Mouse (Mus musculus) CH12.LX (cell line): ENCODE data around the gene Exd1. TPM values are rescaled to one million over a fixed set of nuclear protein-coding genes. Genes with fewer than 3 reads are reported as not detected.

Experiments
- DNase-seq: peaks from one replicate; pipeline ENCODE4 v3.0.0-alpha.2; 2013; ENCODE audit errors: extremely low read depth
- H3K27ac ChIP-seq: 2 replicates; pipeline ENCODE4 v1.5.1; 2012; ENCODE audit warnings: low read depth, mild to moderate bottlenecking, control low read depth, moderate library complexity; ENCODE audit not compliant: insufficient read depth
- H3K27me3 ChIP-seq: replicated peaks from 2 replicates; pipeline ENCODE3; 2012; ENCODE audit warnings: inconsistent platforms
- H3K36me3 ChIP-seq, 2 experiments: replicated peaks in 1 of 2; 2 replicates each; pipeline versions ENCODE3 to v1.6.1; 2012; ENCODE audit warnings: inconsistent platforms in 1 of 2, low read length in 1 of 2, mild to moderate bottlenecking in 1 of 2, mixed read lengths in 1 of 2, moderate library complexity in 1 of 2; ENCODE audit not compliant: control insufficient read depth in 1 of 2, insufficient read depth in 1 of 2
- H3K4me1 ChIP-seq, 2 experiments: 2 replicates each; pipeline ENCODE4 v1.6.1; 2012; ENCODE audit warnings: inconsistent platforms in 1 of 2, moderate library complexity in 1 of 2; ENCODE audit not compliant: insufficient read depth in 2 of 2, control insufficient read depth in 1 of 2
- H3K4me2 ChIP-seq: 2 replicates; pipeline ENCODE4 v1.6.1; 2012; ENCODE audit warnings: low read depth, mild to moderate bottlenecking, control low read depth; ENCODE audit not compliant: poor library complexity, insufficient read depth, severe bottlenecking
- H3K4me3 ChIP-seq, 3 experiments: fragments of 150-350 bp in 1 of 3; sonication (generic) in 1 of 3; replicated peaks in 1 of 3; 2 replicates each; pipeline versions ENCODE3 to v1.5.1; 2011 to 2012; ENCODE audit warnings: low read depth in 2 of 3, low read length in 2 of 3, mild to moderate bottlenecking in 2 of 3, moderate library complexity in 2 of 3, control low read depth in 1 of 3, improper control_type of control experiment in 1 of 3, inconsistent platforms in 1 of 3, mixed read lengths in 1 of 3; ENCODE audit not compliant: poor library complexity in 1 of 3
- H3K79me2 ChIP-seq: replicated peaks from 2 replicates; pipeline ENCODE4 v1.6.1; 2012; ENCODE audit warnings: mild to moderate bottlenecking, moderate library complexity; ENCODE audit not compliant: control insufficient read depth, poor library complexity, insufficient read depth, severe bottlenecking; ENCODE audit errors: extremely low read depth
- H3K9ac ChIP-seq: 2 replicates; pipeline ENCODE4 v1.6.1; 2012; ENCODE audit warnings: low read depth, mild to moderate bottlenecking, control low read depth, moderate library complexity; ENCODE audit not compliant: insufficient read depth
- H3K9me3 ChIP-seq: replicated peaks from 2 replicates; pipeline ENCODE3; 2012; ENCODE audit warnings: low read length, inconsistent platforms, mixed read lengths
- CHD2 ChIP-seq: IDR thresholded peaks from 2 replicates; pipeline ENCODE4 v1.6.1; 2011; ENCODE audit warnings: low read length, improper control_type of control experiment
- ELF1 ChIP-seq: IDR thresholded peaks from 2 replicates; pipeline ENCODE4 v1.6.1; 2014; ENCODE audit warnings: low read depth, mild to moderate bottlenecking, inconsistent platforms, low read length, improper control_type of control experiment
- EP300 ChIP-seq: IDR thresholded peaks from 2 replicates; pipeline ENCODE4 v1.6.1; 2011; ENCODE audit warnings: low read length, improper control_type of control experiment
- IRF4 ChIP-seq: IDR thresholded peaks from 2 replicates; pipeline ENCODE4 v1.6.1; 2014; ENCODE audit warnings: low read depth, mild to moderate bottlenecking, inconsistent platforms, low read length, improper control_type of control experiment
- KAT2A ChIP-seq: IDR thresholded peaks from 2 replicates; pipeline ENCODE4 v1.6.1; 2012; ENCODE audit warnings: low read length, improper control_type of control experiment, inconsistent platforms; ENCODE audit not compliant: insufficient replicate concordance
- MAFK ChIP-seq: IDR thresholded peaks from 2 replicates; pipeline ENCODE4 v1.6.1; 2011; ENCODE audit warnings: low read length, improper control_type of control experiment; ENCODE audit not compliant: insufficient replicate concordance
- MEF2A ChIP-seq: IDR thresholded peaks from 2 replicates; pipeline ENCODE4 v1.6.1; 2014; ENCODE audit warnings: low read depth, mild to moderate bottlenecking, inconsistent platforms, low read length, improper control_type of control experiment, borderline replicate concordance
- MYC ChIP-seq: IDR thresholded peaks from 2 replicates; pipeline ENCODE4 v1.6.1; 2011; ENCODE audit warnings: low read depth, mild to moderate bottlenecking, improper control_type of control experiment, low read length
- NRF1 ChIP-seq: IDR thresholded peaks from 2 replicates; pipeline ENCODE4 v1.6.1; 2014; ENCODE audit warnings: low read depth, mild to moderate bottlenecking, inconsistent platforms, low read length, improper control_type of control experiment, moderate library complexity
- POLR2A ChIP-seq: IDR thresholded peaks from 2 replicates; pipeline ENCODE4 v1.6.1; 2011; ENCODE audit warnings: low read depth, mild to moderate bottlenecking, improper control_type of control experiment, low read length
- RAD21 ChIP-seq: IDR thresholded peaks from 2 replicates; pipeline ENCODE4 v1.6.1; 2011; ENCODE audit warnings: low read depth, mild to moderate bottlenecking, low read length, improper control_type of control experiment, moderate library complexity
- RCOR1 ChIP-seq: conservative IDR thresholded peaks from 2 replicates; pipeline ENCODE4 v1.6.1; 2012; ENCODE audit warnings: low read depth, mild to moderate bottlenecking, inconsistent platforms, low read length, improper control_type of control experiment
- SIN3A ChIP-seq: IDR thresholded peaks from 2 replicates; pipeline ENCODE4 v1.6.1; 2012; ENCODE audit warnings: low read length, improper control_type of control experiment, inconsistent platforms
- SMC3 ChIP-seq: IDR thresholded peaks from 2 replicates; pipeline ENCODE4 v1.6.1; 2011; ENCODE audit warnings: low read depth, low read length, improper control_type of control experiment
- TCF12 ChIP-seq: IDR thresholded peaks from 2 replicates; pipeline ENCODE4 v1.6.1; 2014; ENCODE audit warnings: low read depth, mild to moderate bottlenecking, inconsistent platforms, low read length, improper control_type of control experiment
- UBTF ChIP-seq: IDR thresholded peaks from 2 replicates; pipeline ENCODE4 v1.6.1; 2012; ENCODE audit warnings: low read depth, mild to moderate bottlenecking, inconsistent platforms, low read length, improper control_type of control experiment, moderate library complexity
- USF1 ChIP-seq: IDR thresholded peaks from 2 replicates; pipeline ENCODE4 v1.6.1; 2014; ENCODE audit warnings: low read depth, mild to moderate bottlenecking, inconsistent platforms, low read length, improper control_type of control experiment
- USF2 ChIP-seq: conservative IDR thresholded peaks from 2 replicates; pipeline ENCODE4 v1.6.1; 2011; ENCODE audit warnings: low read depth, low read length, improper control_type of control experiment
- ZMIZ1 ChIP-seq: IDR thresholded peaks from 2 replicates; pipeline ENCODE4 v1.6.1; 2012; ENCODE audit warnings: low read depth, mild to moderate bottlenecking, inconsistent platforms, low read length, improper control_type of control experiment
- ZNF384 ChIP-seq: IDR thresholded peaks from 2 replicates; pipeline ENCODE4 v1.6.1; 2012; ENCODE audit warnings: low read depth, low read length, improper control_type of control experiment, inconsistent platforms
- dilution Hi-C: fragments of 300-500 bp; cut with MboI; formaldehyde crosslinking; loops from 2 replicates; pipeline ENCODE4 v1.14.3; 2020; ENCODE audit warnings: low sequenced_read_pairs; ENCODE audit not compliant: extremely low pct_unique_long_range_greater_than_20kb, extremely low pct_ligation_motif_present
- in situ Hi-C: fragments of 300-500 bp; cut with MboI; formaldehyde crosslinking; loops from 3 replicates; pipeline ENCODE4 v1.14.3; 2019; ENCODE audit warnings: low sequenced_read_pairs, low pct_ligation_motif_present, low pct_unique_long_range_greater_than_20kb, mixed read lengths
- polyA plus RNA-seq: library from polyadenylated mRNA; unstranded; fragments of >175 nt; gene quantifications from 2 replicates; pipeline ENCODE4 v1.2.1, GENCODE M21; 2012; ENCODE audit warnings: low read depth; ENCODE audit not compliant: insufficient read length
- total RNA-seq, 2 experiments: library from RNA; depleted of rRNA; stranded (reverse); fragments of 300-350 nt in 1 of 2; fragments of >200 nt in 1 of 2; gene quantifications; 2 replicates each; pipeline ENCODE4 v1.2.3; 2012 to 2014

Gene Exd1
- total and polyA plus RNA-seq, 3 experiments, result 0.17 to 0.39 (median 0.25) TPM

DNA sequence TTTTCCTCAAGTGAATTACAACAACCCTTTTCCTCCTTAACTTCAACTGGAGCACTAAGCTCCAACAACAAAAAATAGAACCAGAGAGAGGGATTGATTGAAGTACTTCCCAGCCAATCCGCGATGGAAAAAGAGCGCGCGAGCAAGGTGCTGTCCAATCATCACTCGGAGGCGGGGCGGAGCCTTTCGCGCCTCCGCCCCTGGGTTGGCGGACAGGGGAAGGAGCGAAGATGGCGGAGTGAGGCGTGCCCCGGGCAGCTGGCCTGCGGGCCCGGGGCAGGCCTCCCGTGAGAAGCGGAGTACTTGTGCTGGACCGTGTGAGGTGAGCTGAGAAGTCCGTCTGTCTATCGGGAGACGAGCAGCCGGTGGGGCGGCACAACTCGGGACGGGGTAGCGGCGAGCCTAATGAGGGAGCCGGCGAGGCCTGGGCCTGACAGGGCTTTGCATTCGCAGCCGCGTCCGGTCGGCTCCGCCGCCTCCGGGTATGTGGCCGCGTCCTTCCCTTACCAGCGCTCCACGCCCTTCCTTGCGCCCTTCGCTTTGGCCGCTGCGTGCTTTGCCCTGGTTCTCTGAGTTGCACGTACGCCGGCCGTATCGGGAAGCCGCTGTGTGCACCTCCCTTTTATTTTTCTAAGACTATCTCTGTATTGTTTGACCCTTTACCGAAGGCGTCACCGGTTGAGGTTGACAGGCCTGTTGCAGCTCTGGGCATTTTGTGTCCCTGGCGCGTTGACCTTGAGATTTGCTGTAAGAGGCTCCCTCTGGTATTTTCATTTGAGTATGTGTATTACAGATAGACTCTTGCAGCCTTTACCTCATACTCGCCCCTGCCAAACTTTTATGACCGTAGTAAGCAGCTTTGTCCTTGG, 46.9 kb upstream of the Exd1 start (continued):
- TF ChIP-seq RAD21 (no peak), USF1 (no peak), ZMIZ1 (no peak), KAT2A (no peak), MAFK (no peak), POLR2A (peak; percentile 84), MEF2A (no peak), IRF4 (no peak; the same call in 1 of the 2 replicates)

- H3K36me3 ChIP-seq, result peaks cover 14 to 23% of the 10 kb centered on the region in 2 experiments
- no peaks in the 10 kb centered on the region for H3K27me3 ChIP-seq
- DNase-seq, result no peak
- peaks cover 37% of the 10 kb centered on the region for H3K79me2 ChIP-seq
- H3K4me1 ChIP-seq, result peaks cover 7 to 27% of the 10 kb centered on the region in 2 experiments; a peak in 3 of 4 replicates
- dilution Hi-C loops, result no loop called here
- H3K4me2 ChIP-seq, result 0 out of 2 replicates have a peak overlapping the region, but pooled peaks have one; percentile 25
- H3K9ac ChIP-seq, result peak overlapping the region; percentile 52; the same call in 1 of the 2 replicates
- H3K27ac ChIP-seq, result no peak overlapping the region
- no peak for TF ChIP-seq UBTF
- TF ChIP-seq ZNF384, result no peak
- TF ChIP-seq MYC, result no peak
- no peak for TF ChIP-seq SMC3
- no peak for TF ChIP-seq NRF1
- TF ChIP-seq USF2, result no peak
- TF ChIP-seq ELF1, result no peak
- TF ChIP-seq RCOR1, result no peak
- no peak for TF ChIP-seq USF1
- no peak for TF ChIP-seq TCF12
- TF ChIP-seq CHD2, result no peak
- TF ChIP-seq SIN3A, result no peak
- TF ChIP-seq IRF4, result no peak
- no peak for TF ChIP-seq EP300
- peak overlapping the region in 2 of 3 experiments; percentile 73 to 94 for H3K4me3 ChIP-seq
- in situ Hi-C loops, result no loop called here
- H3K9me3 ChIP-seq, result no peaks in the 10 kb centered on the region
Observed at GRCm38 (mm10) chr2:119593765-119594112, 46.3 kb upstream of the Exd1 start.
